Mouse (Mus musculus) erythroblast, embryonic 14.5 days (primary cell): ENCODE results near the gene Rpl23a. TPM values are rescaled to one million over a fixed set of nuclear protein-coding genes. Genes with fewer than 3 reads are reported as not detected.

Experiments used
- H3K27me3 ChIP-seq: 2 replicates; pipeline ENCODE4 v1.6.1; 2012; ENCODE audit warnings: inconsistent platforms; ENCODE audit not compliant: control insufficient read depth
- H3K36me3 ChIP-seq: 2 replicates; pipeline ENCODE4 v1.6.1; 2012; ENCODE audit warnings: mild to moderate bottlenecking, inconsistent platforms; ENCODE audit not compliant: control insufficient read depth
- H3K4me1 ChIP-seq: 2 replicates; pipeline ENCODE4 v1.6.1; 2012; ENCODE audit warnings: inconsistent platforms; ENCODE audit not compliant: control insufficient read depth
- H3K4me3 ChIP-seq: replicated peaks from 2 replicates; pipeline ENCODE3; 2012; ENCODE audit warnings: moderate library complexity, mild to moderate bottlenecking, inconsistent platforms
- H3K9me3 ChIP-seq: 2 replicates; pipeline ENCODE4 v1.6.1; 2012; ENCODE audit warnings: low read length, inconsistent platforms, mixed read lengths; ENCODE audit not compliant: control insufficient read depth
- GATA1 ChIP-seq: IDR thresholded peaks from 2 replicates; pipeline ENCODE4 v1.6.1; 2012; ENCODE audit warnings: low read length, inconsistent platforms, mixed read lengths
- TAL1 ChIP-seq: IDR thresholded peaks from 3 replicates; pipeline ENCODE4 v1.6.1; 2012; ENCODE audit warnings: low read length, inconsistent platforms, mixed read lengths
- polyA plus RNA-seq: library from polyadenylated mRNA; stranded (reverse); fragments of >175 nt; gene quantifications from 2 replicates; pipeline ENCODE4 v1.2.3, GENCODE M21; 2012

The Rpl23a gene
- polyA plus RNA-seq, 1 experiment, result 168 TPM

GRCm38 (mm10) chr11:78177903-78178858 is 5.2 kb downstream of the Rpl23a start:
- H3K27me3 ChIP-seq, result no peaks in the 10 kb centered on the region
- no peaks in the 10 kb centered on the region for H3K9me3 ChIP-seq
- peaks cover 41% of the 10 kb centered on the region for H3K36me3 ChIP-seq
- no peak for TF ChIP-seq TAL1
- no peak for TF ChIP-seq GATA1
- peaks cover 76% of the 10 kb centered on the region for H3K4me1 ChIP-seq
- peak overlapping the region; percentile 88 for H3K4me3 ChIP-seq

GRCm38 (mm10) chr11:78177437-78177836 is 5.9 kb downstream of the Rpl23a start:
- H3K4me1 ChIP-seq, result peaks cover 77% of the 10 kb centered on the region

GRCm38 (mm10) chr11:78176905-78177331 is 6.5 kb downstream of the Rpl23a start:
- Histone ChIP-seq H3K36me3 (peaks cover 45% of the 10 kb centered on the region), H3K27me3 (no peaks in the 10 kb centered on the region), H3K4me3 (peak overlapping the region; percentile 88), H3K4me1 (peaks cover 77% of the 10 kb centered on the region), H3K9me3 (no peaks in the 10 kb centered on the region)
- TF ChIP-seq GATA1 (no peak), TAL1 (no peak)

More at GRCm38 (mm10) chr11:78177437-78177836, 5.9 kb downstream of the Rpl23a start:
- Histone ChIP-seq H3K9me3 (no peaks in the 10 kb centered on the region), H3K27me3 (no peaks in the 10 kb centered on the region), H3K4me3 (peak overlapping the region; percentile 88), H3K36me3 (peaks cover 45% of the 10 kb centered on the region)
- TF ChIP-seq GATA1, result no peak
- no peak for TF ChIP-seq TAL1

GRCm38 (mm10) chr11:78176402-78176862 is 7.0 kb downstream of the Rpl23a start, which contains the start of the genes Nek8 and Tlcd1:
Nek8 (minus strand) TSS chr11:78176675.
Tlcd1 (plus strand) TSS chr11:78176711.
- H3K4me3 ChIP-seq, result peak within 1 kb of the TSS; percentile 88
- peaks cover 44% of the 10 kb centered on the region for H3K36me3 ChIP-seq
- peaks cover 75% of the 10 kb centered on the region for H3K4me1 ChIP-seq
- H3K9me3 ChIP-seq, result no peaks in the 10 kb centered on the region
- TF ChIP-seq GATA1 (no peak), TAL1 (no peak)
- no peaks in the 10 kb centered on the region for H3K27me3 ChIP-seq

GRCm38 (mm10) chr11:78175771-78176401 is 7.5 kb downstream of the Rpl23a start:
- H3K27me3 ChIP-seq, result no peaks in the 10 kb centered on the region
- peak overlapping the region; percentile 88 for H3K4me3 ChIP-seq
- no peaks in the 10 kb centered on the region for H3K9me3 ChIP-seq
- H3K36me3 ChIP-seq, result peaks cover 43% of the 10 kb centered on the region
- H3K4me1 ChIP-seq, result peaks cover 73% of the 10 kb centered on the region
- TF ChIP-seq GATA1, result no peak
- TF ChIP-seq TAL1, result no peak

GRCm38 (mm10) chr11:78174506-78174905 is 8.9 kb downstream of the Rpl23a start:
- Histone ChIP-seq H3K27me3 (no peaks in the 10 kb centered on the region), H3K9me3 (no peaks in the 10 kb centered on the region), H3K4me1 (peaks cover 73% of the 10 kb centered on the region), H3K36me3 (peaks cover 37% of the 10 kb centered on the region), H3K4me3 (no peak overlapping the region)
- TF ChIP-seq GATA1 (no peak), TAL1 (no peak)

- Histone ChIP-seq H3K36me3 (peaks cover 30% of the 10 kb centered on the region), H3K4me3 (no peak overlapping the region), H3K9me3 (no peaks in the 10 kb centered on the region), H3K27me3 (no peaks in the 10 kb centered on the region), H3K4me1 (peaks cover 79% of the 10 kb centered on the region)
- TF ChIP-seq GATA1 (no peak), TAL1 (no peak)
Measured at GRCm38 (mm10) chr11:78172748-78173383, 10.5 kb downstream of the Rpl23a start.

GRCm38 (mm10) chr11:78172034-78172747 is 11.2 kb downstream of the Rpl23a start:
- Histone ChIP-seq H3K27me3 (no peaks in the 10 kb centered on the region), H3K4me1 (peaks cover 79% of the 10 kb centered on the region), H3K4me3 (no peak overlapping the region), H3K9me3 (no peaks in the 10 kb centered on the region), H3K36me3 (peaks cover 37% of the 10 kb centered on the region)
- TF ChIP-seq TAL1 (no peak), GATA1 (no peak)
